Mouse (Mus musculus): Measurements from ENCODE around the gene Fkbp14. TPM values are rescaled to one million over a fixed set of nuclear protein-coding genes. Genes with fewer than 3 reads are reported as not detected.

Fkbp14 gene
- polyA plus RNA-seq (2021; fragmentation: Nextera tagmentation), result 9.4 and 11.2 TPM in 2 replicates
- long read RNA-seq, experiment 1, transcript Fkbp14-201 (4 exons, 2,694 nt), result major isoform, 13 of 24 reads
- long read RNA-seq, experiment 1, partial matches to known transcripts, result 5 of 24 reads
- long read RNA-seq, experiment 1, other reads (novel, unspliced or antisense), result 3 of 24 reads
- long read RNA-seq, experiment 2, transcript Fkbp14-201 (4 exons, 2,694 nt), result major isoform, 99 of 110 reads
- long read RNA-seq, experiment 2, partial matches to known transcripts, result 0 of 110 reads
- long read RNA-seq, experiment 2, other reads (novel, unspliced or antisense), result 7 of 110 reads

GRCm38 (mm10) chr6:54597208-54597607 is at the start of gene Fkbp14:
TSS of gene Fkbp14 (minus strand) at chr6:54597308.

DNA sequence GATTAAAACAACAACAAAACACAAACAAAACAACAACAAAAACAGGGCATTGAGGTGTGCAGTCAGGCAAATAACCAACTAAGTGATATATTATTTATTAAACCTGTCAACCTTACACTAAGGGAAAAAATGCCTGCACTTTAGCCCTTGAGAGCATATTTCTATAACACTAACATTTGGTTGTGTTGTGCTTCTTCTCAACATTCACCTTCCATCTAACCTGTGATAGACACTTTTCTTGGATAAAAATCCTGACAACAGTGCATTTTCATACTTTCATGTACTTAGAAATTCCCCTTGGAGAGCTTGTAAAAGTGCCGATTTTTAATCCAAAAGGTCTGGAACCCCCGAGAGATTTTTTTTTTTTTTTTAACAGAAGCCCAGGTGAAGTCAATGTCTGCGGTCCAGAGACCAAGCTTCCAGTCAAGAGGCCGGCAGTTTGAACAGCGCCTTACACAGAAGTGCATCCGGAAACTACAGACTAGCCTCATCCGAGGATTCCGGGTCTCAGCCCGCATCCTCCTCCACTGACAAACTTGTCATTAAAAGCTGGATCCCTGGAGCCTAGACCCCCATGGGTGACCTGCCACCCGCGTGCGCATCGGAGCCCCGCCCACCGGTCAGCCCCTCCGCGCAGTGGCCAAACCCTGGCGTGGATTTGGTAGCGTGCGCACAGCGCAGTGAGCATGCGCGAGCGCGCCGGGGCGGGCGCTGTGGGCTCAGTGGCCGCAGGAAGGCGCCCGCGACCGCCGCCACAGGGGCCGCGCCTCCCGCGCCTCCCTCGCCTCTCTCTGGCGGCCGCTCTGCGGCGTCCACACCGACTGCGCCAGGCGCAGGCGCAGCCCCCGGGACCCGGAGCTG is 2.4 kb downstream of the Fkbp14 start, which contains the start of gene Plekha8:
Gene Plekha8, plus strand, starts transcription at position 643 of the 861 bp plus-strand sequence.

DNA sequence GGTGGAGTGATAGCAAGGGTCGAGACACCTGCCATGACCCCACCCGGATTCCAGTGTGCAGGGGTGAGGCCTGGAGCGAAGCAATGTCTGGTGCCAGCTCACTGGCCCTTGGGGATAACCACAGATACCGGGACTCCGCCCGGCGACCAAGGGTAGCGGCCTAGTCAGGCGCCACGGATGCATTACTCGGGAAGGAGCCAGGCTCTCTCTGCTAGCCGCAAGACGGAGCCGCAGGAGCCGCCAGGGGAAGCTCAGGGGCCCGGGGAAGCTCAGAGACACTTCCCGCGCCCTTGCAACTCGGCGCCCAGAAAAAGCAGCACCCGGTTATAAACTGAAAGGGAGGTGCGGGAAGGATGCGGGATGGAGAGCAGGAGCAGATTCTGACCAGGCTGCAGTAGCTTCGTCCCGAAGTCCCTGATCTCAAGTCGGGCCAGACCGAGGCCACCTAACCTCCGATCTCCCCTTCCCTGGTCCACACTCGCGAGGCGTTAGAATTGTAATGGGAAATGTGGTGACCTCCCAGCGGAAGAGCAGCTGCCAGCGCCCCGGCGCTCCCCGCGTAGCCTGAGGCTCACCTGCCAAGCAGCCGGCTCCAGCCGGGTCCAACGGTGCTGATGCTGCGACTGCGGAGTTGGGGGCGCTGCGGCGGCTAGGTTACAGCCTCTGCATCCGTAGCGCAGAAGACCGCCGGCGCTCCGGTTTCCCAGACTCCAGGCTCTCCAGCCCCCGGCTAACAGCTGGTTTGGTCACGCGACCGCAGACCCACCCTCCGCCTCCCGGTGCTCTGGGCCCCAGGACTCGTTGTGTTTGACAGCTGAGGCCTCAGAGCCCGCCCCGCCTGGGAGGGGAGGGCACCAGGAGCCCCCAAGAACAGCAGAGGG is 31.2 kb downstream of the Fkbp14 start, which contains the start of gene Scrn1:
Gene Scrn1, minus strand, starts transcription at position 825 of the 881 bp plus-strand sequence.

Other genes starting within 250 kb of the Fkbp14 start
- gene Wipf3, start 167.7 kb downstream of the Fkbp14 start, polyA plus RNA-seq (2021; fragmentation: Nextera tagmentation), result 25.3 and 27.9 TPM in 2 replicates
- gene Scrn1, start 30.8 kb downstream of the Fkbp14 start, polyA plus RNA-seq (2021; fragmentation: Nextera tagmentation), result 44.3 and 52.2 TPM in 2 replicates
- gene Plekha8, start 2.2 kb downstream of the Fkbp14 start, polyA plus RNA-seq (2021; fragmentation: Nextera tagmentation), result 0.85 and 1.1 TPM in 2 replicates
- 17.3 and 20.1 TPM in 2 replicates for gene Mturn, start 84.3 kb upstream of the Fkbp14 start, polyA plus RNA-seq (2021; fragmentation: Nextera tagmentation)
- gene Znrf2, start 219.6 kb upstream of the Fkbp14 start, polyA plus RNA-seq (2021; fragmentation: Nextera tagmentation), result 1.8 and 2.4 TPM in 2 replicates

Data from layer of hippocampus, adult 6 months (tissue).